Mouse (Mus musculus): ENCODE results near the gene Tdrd7.

- TF ChIP-seq CTCF (IDR thresholded peaks at IDR 0.05; ENCODE audit: low read depth) (no peak), EP300 (IDR thresholded peaks at IDR 0.05; ENCODE audit: low read depth) (no peak)
Observed at GRCm38 (mm10) chr4:45970048-45970560, 5.0 kb downstream of the Tdrd7 start.
